ENCODE assay signal across 46 mouse cellular contexts in genomic region chr5:140491142-140491541, GRCm38 (mm10). TPM values are rescaled to one million over a fixed set of nuclear protein-coding genes. Genes with fewer than 3 reads are reported as not detected.
"Had no signal": no experiment of that assay in that cellular context is flagged by ENCODE, and none has a peak within 500 bp of the region (broad histone marks: within the 10 kb centered on the region; RNA-seq: fewer than 3 reads in every experiment).

No protein-coding gene starts in this region.

- H3K27me3 ChIP-seq: midbrain, embryonic 12.5 days; midbrain, embryonic 13.5 days; midbrain, embryonic 15.5 days; neural tube, embryonic 12.5 days had no signal

- H3K9ac ChIP-seq: limb, embryonic 12.5 days; limb, embryonic 13.5 days; limb, embryonic 15.5 days; liver, embryonic 12.5 days; liver, embryonic 13.5 days; liver, embryonic 14.5 days; liver, embryonic 15.5 days; liver, postnatal 0 days; lung, embryonic 14.5 days; lung, embryonic 15.5 days; midbrain, embryonic 12.5 days; midbrain, embryonic 13.5 days; midbrain, embryonic 15.5 days; neural tube, embryonic 12.5 days had no signal

- ATAC-seq: liver, embryonic 12.5 days; liver, postnatal 0 days; lung, postnatal 0 days; midbrain, embryonic 13.5 days; midbrain, embryonic 15.5 days; midbrain, embryonic 16.5 days had no signal

- H3K4me2 ChIP-seq: limb, embryonic 12.5 days; limb, embryonic 13.5 days; limb, embryonic 15.5 days; liver, embryonic 11.5 days; liver, embryonic 12.5 days; liver, embryonic 13.5 days; liver, embryonic 15.5 days; lung, embryonic 14.5 days; lung, embryonic 15.5 days; midbrain, embryonic 11.5 days; midbrain, embryonic 12.5 days; midbrain, embryonic 13.5 days; midbrain, embryonic 15.5 days; neural tube, embryonic 12.5 days had no signal

- H3K9me3 ChIP-seq: limb, embryonic 10.5 days; limb, embryonic 12.5 days; limb, embryonic 13.5 days; limb, embryonic 15.5 days; liver, embryonic 12.5 days; liver, embryonic 13.5 days; liver, embryonic 15.5 days; lung, embryonic 15.5 days; megakaryocyte, embryonic 14.5 days; midbrain, embryonic 10.5 days; midbrain, embryonic 12.5 days; midbrain, embryonic 13.5 days; midbrain, embryonic 15.5 days; neural tube, embryonic 12.5 days had no signal

- H3K27ac ChIP-seq: limb, embryonic 10.5 days; limb, embryonic 12.5 days; limb, embryonic 13.5 days; limb, embryonic 15.5 days; liver, embryonic 12.5 days; liver, embryonic 13.5 days; liver, embryonic 14.5 days; liver, embryonic 15.5 days; lung, embryonic 15.5 days; macrophage; midbrain, embryonic 10.5 days; midbrain, embryonic 12.5 days; midbrain, embryonic 13.5 days; midbrain, embryonic 15.5 days; neural tube, embryonic 12.5 days had no signal

- DNase-seq: left cerebral cortex, postnatal 4 days; liver; liver, embryonic 13.5 days; liver, postnatal 0 days; lung, adult 18-20 months; lung, adult 2 months; lung, embryonic 14.5 days; lung, postnatal 10 days; lung, postnatal 14 days; lung, postnatal 36 days; lung, postnatal 4 days; midbrain, embryonic 14.5 days had no signal

- H3K4me1 ChIP-seq: limb, embryonic 12.5 days; limb, embryonic 13.5 days; limb, embryonic 15.5 days; liver, embryonic 13.5 days; liver, embryonic 15.5 days; lung, embryonic 15.5 days; midbrain, embryonic 12.5 days; midbrain, embryonic 13.5 days; midbrain, embryonic 15.5 days; neural tube, embryonic 12.5 days had no signal

- H3K4me3 ChIP-seq: limb, embryonic 10.5 days; limb, embryonic 12.5 days; limb, embryonic 13.5 days; limb, embryonic 15.5 days; liver, embryonic 12.5 days; liver, embryonic 13.5 days; liver, embryonic 15.5 days; lung, embryonic 15.5 days; megakaryocyte, embryonic 14.5 days; midbrain, embryonic 10.5 days; midbrain, embryonic 12.5 days; midbrain, embryonic 13.5 days; midbrain, embryonic 15.5 days; neural tube, embryonic 12.5 days had no signal

- H3K36me3 ChIP-seq: limb, embryonic 10.5 days; limb, embryonic 12.5 days; limb, embryonic 13.5 days; limb, embryonic 15.5 days; liver, embryonic 12.5 days; liver, embryonic 13.5 days; liver, embryonic 15.5 days; lung, embryonic 15.5 days; midbrain, embryonic 10.5 days; midbrain, embryonic 12.5 days; midbrain, embryonic 13.5 days; midbrain, embryonic 15.5 days; neural tube, embryonic 12.5 days had no signal

RNA-seq across cellular contexts. Expression of gene Gm4869, which starts 45.7 kb away (rescaled TPM):
- total RNA-seq: left cerebral cortex, adult 8-10 months; left cerebral cortex, postnatal 10 days; left cerebral cortex, postnatal 14 days; left cerebral cortex, postnatal 25 days; left cerebral cortex, postnatal 36 days; left cerebral cortex, postnatal 4 days; liver, adult 2 months; megakaryocyte progenitor cell, adult 5-6 weeks; megakaryocyte, adult 5-6 weeks; megakaryocyte-erythroid progenitor cell, adult 5-6 weeks; midbrain, postnatal 0 days; monocyte, adult 5-6 weeks had no signal
- polyA plus RNA-seq: limb, embryonic 10.5 days; limb, embryonic 11.5 days; limb, embryonic 12.5 days; limb, embryonic 13.5 days; limb, embryonic 15.5 days; liver, adult 2 months; liver, embryonic 11.5 days; liver, embryonic 12.5 days; liver, embryonic 13.5 days; liver, embryonic 15.5 days; liver, embryonic 16.5 days; liver, postnatal 0 days; lung, embryonic 14.5 days; lung, embryonic 16.5 days; lung, postnatal 0 days; macrophage; midbrain, embryonic 10.5 days; midbrain, embryonic 11.5 days; midbrain, embryonic 12.5 days; midbrain, embryonic 13.5 days; midbrain, embryonic 14.5 days; midbrain, embryonic 15.5 days; midbrain, embryonic 16.5 days; midbrain, postnatal 0 days; neural tube, embryonic 11.5 days had no signal
